Mouse (Mus musculus) cerebellum, postnatal 10 days (tissue): ENCODE measurements around the gene Gjc1.

ENCODE experiments used
- DNase-seq, 2 experiments: peaks; one replicate each; pipeline ENCODE4 v3.0.0; 2021; ENCODE audit warnings: mixed read lengths in 2 of 2

Gene Gjc1

DNA sequence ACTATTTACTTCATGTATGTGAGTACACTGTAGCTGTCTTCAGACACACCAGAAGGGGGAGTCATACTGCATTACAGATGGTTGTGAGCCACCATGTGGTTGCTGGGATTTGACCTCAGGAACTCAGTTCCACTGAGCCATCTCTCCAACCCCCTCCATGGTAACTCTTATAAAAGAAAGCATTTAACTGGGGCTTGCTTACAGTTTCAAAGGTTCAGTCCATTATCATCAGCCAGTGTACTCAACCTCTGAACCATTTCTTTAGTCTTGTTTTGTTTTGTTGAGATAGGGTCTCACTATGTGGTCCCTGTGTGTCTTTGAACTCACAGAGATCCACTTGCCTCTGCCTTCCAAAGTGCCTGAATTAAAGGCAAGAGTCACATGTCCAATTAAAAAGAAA, 4.6 kb downstream of the Gjc1 start:
- DNase-seq: no peak

DNA sequence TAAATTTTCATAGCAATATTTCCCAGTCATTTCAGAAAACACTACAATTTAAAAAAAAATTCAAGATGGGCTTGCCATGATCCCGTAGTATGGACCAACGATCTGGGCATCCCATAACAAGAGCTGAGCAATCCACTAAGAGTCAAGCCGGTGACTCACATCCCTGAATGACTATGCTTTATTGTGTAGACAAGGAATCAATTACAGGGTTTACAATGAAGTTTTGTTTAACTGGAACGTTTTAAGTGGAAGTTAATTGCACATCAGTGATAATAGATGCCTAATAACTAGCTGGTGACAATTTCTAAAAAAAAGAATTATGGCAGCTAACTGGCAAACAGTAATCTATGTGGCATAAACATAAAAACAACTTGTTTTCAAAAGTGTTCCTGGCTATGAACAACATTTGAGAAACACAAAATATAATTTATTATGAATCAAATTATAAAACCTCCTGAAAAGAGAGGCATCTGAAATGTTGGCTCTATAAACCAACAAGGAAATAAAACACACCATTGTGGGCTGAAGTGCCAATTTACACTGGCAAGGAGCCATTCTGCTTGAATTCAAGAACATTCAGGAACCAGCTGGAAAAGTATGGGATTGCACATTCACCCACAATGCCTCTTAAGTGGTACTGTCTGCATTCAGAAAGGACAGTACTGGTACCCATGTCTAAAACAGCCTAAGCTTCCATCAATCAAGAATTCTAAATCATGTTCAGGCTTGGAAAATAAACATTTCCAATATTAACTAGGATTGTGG, 8.6 kb downstream of the Gjc1 start:
- DNase-seq: peak; percentile 51 to 58

- DNase-seq: no peak
Measured at GRCm38 (mm10) chr11:102808246-102808645, 11.3 kb downstream of the Gjc1 start.

DNA sequence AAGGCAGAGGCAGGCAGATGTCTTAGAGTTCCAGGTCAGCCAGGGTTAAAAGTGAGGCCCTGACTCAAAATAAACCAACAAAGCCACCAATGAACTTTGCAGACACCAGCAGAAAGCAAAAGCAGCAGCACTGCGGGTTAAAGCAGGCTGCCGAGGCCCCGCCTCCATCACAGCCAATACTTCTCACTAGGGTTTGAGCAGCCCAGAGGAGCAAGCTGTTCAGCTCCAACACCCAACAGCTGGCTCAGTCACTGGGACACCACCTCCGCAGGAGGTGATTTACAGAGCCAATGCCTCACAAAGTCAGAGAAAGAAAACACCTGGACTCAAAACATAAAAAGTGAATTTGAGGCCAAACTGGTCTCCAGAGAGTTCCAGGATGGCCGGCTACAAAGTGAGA, 16.0 kb downstream of the Gjc1 start:
- no peak for DNase-seq

GRCm38 (mm10) chr11:102794157-102794556, 25.3 kb downstream of the Gjc1 start:
- no peak for DNase-seq

GRCm38 (mm10) chr11:102791682-102792445, 27.6 kb downstream of the Gjc1 start:
- DNase-seq: no peak

GRCm38 (mm10) chr11:102787688-102788177, 31.8 kb downstream of the Gjc1 start:
- no peak for DNase-seq

GRCm38 (mm10) chr11:102783443-102783842, 36.1 kb downstream of the Gjc1 start:
- peak in 1 of 2 experiments; percentile 39 for DNase-seq

GRCm38 (mm10) chr11:102781523-102781922, 38.0 kb downstream of the Gjc1 start:
- peak; percentile 18 to 26 for DNase-seq

- peak; percentile 68 to 73 for DNase-seq
Measured at GRCm38 (mm10) chr11:102780986-102781351, 38.5 kb downstream of the Gjc1 start.

DNA sequence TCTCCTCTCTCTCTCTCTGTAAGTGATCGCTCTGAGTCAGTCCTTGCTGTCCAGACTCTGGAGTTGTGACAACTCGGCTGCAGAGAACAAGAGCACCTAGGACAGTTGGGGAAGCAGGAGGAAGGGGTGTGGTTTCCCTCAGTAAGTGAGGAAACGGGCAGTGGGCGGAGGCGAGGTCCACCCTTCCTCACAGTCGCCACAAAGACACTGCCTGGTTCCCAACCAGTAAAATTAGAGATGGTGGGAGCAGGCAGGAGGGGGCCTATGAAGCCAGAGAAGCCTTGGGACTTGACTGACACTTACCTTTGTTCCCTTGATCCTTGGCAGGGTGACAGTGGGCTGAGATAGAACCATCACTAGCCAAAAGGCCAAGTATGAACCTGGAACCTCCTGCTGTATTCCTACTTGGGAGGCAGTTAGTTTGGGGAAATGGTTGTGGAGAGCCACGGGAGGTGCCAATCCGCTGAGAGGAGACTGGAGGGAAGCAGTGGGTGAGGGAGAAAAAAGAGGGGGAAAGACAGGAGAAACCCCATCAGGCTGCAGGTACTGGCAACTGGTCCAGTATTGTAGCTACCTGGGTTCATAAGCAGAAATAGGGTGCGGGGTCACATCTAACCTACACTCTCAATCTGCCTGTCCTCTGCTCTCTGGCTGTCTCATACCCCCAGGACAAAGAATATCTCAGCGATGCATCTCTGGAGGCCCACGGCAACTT, 39.1 kb downstream of the Gjc1 start:
- peak; percentile 51 to 63 for DNase-seq

DNA sequence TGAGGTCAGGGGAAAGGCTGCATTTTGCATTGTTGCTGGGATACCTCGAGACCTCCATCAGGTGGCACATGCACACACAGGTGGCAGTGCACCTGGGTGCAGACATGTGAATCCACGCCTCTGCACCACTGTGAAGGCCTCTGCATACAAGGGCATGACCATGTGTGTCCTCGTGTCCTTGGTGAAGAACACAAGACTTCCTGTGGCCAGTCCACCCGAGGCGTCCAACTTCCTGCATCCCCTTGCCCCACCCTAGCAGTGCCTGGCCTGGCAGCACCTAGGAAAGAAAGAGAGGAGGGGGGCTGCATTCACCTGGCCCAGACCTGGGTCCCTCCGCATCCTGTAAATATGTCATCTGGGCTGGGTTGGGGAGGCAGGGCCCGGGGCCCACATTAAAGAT, 39.7 kb downstream of the Gjc1 start:
- DNase-seq: peak in 1 of 2 experiments; percentile 47

- peak; percentile 83 to 87 for DNase-seq
Measured at GRCm38 (mm10) chr11:102779081-102779638, 40.3 kb downstream of the Gjc1 start.

- peak; percentile 26 to 31 for DNase-seq
Measured at GRCm38 (mm10) chr11:102778597-102778996, 40.9 kb downstream of the Gjc1 start.

DNA sequence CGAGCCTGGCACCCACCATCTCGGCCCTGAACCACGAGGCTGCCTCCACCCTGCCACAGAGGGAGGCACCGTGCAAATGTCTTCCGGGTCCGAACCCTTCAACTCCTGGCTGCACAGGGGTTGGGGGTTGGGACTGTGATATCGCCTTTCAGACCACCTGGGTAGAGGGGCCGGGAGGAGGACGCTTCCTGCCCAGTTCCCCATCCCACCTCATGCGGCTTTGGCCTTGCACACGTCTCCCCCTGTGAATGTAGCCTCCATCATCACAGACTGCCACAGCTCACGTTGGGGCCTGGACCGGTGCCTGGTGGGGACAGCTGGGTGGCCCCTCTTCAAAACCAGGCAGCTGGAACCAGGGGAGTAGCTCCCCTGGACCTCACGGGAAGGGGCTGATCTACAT, 41.3 kb downstream of the Gjc1 start:
- peak; percentile 64 to 78 for DNase-seq

GRCm38 (mm10) chr11:102777598-102777997, 41.9 kb downstream of the Gjc1 start:
- peak; percentile 84 to 85 for DNase-seq

- DNase-seq: peak; percentile 94 to 96
Measured at GRCm38 (mm10) chr11:102774621-102775141, 44.8 kb downstream of the Gjc1 start.

DNA sequence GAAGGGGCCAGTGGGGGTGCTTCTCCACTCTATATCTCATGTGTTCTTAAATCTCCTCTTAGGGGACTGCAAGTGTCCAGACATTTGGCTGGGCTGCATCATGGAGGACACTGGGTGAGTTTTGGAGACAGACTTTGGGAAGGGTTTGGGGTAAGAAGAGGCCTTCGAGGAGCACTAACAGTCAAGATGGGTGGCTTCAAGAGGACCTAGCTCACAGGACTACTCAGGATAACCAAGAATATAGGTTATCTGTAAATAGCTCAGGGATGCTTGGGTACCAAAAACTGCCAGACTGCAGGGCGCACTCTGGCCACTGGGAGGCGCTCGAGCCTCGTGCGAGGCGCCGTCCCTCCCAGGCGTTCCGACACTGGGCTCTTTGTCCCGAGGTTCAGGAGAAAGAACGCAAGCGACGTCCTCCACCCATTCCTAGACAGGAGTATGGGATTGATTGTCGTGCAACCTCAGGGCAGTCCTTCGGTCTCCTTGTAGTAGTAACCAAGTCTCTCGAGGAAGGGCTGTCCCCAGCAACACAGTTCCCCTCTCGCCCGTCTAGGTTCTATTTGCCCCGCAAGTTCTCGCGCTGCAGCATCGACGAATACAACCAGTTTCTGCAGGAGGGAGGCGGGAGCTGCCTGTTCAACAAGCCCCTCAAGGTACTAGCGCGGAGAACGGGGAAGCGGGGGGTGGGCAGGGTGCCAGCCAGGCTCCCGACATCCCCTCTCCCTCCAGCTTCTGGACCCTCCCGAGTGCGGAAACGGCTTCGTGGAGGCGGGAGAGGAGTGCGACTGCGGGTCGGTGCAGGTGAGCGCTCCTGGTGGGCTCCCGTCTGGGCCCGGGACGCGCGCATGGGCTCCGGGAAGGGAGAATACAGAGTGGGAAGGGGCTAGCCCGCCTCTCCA, 45.5 kb downstream of the Gjc1 start:
- peak; percentile 96 to 98 for DNase-seq

DNA sequence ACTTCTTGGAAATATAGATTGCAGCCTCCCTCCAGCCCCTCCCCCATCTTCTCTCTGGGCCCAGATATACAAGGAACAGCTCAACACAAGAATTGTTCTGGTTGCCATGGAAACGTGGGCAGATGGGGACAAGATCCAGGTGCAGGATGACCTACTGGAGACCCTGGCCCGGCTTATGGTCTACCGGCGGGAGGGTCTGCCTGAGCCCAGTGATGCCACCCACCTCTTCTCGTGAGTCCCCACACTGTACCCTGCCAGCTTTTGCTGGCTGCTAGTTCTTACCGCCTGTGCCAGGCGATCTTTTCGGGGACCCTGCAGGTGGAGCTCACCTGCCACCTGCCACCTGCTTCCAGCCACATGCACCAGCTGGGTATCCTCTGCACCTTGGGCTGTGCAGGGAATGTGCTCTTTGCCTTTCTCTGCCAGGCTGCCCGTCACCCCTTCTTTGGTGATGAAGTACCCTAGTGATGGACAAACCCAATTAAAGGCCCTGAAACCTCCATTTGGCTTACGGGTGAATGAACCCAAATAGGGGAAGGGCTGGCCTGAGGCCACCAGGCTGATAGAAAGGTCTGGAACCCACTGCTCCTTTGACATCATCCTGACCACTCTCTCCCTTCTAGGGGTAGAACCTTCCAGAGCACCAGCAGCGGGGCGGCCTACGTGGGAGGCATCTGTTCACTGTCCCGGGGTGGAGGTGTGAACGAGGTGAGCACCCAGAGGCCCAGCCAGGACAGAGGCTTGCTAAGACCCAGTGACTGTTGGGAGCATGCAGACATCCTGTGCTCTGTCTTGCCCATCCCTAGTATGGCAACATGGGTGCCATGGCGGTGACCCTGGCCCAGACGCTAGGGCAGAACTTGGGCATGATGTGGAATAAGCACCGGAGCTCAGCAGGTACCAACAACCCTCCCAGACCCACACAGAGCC, 46.5 kb downstream of the Gjc1 start:
- DNase-seq: peak; percentile 64 to 69
